Mouse (Mus musculus): ENCODE results near the gene Sgta.

DNA sequence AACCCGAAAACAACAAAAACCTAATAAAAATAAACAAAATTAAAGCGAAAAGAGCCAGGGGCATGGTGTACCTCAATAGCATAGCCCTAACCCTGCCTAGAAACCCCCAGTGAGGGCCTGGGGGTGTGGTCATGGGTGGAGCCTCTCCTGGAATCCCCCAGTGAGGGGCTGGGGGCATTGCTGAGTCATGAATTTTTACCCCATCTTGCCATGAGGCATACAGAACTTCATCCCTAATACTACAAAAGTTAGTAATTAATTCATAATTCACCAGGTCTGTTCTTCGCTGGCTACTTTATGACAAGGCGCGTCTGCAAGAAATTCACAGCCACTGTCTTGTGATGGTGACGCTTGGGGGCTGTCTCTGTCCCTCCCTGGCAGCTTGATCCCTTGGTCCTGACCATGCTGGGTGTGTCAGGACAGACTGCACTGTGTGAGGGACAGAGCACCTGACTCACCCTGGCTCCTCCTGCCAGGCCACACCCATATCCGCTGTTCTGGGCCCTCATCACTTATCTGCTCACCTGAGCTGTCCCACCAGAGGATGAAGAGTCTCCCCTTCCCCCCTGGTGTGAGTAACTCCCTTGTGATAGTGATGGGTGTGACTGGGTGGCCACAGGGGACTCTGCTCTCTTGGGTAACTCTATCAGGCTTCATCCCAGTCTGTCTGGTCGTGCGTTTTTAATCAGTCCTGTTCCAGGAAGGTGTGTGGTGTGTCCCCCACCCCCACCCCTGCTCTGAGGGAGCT, 35.1 kb upstream of the Sgta start:
- no peak for TF ChIP-seq POLR2A (IDR thresholded peaks at IDR 0.05; ENCODE audit: control insufficient read depth in 1 of 2, insufficient read depth in 1 of 2, low read depth in 1 of 2, low read length in 2 of 2, poor library complexity in 1 of 2)
- no peak for TF ChIP-seq GABPA (IDR thresholded peaks at IDR 0.05; ENCODE audit: low read depth, low read length)
- no peak for TF ChIP-seq CTCF (IDR thresholded peaks at IDR 0.05 in 2 of 3, conservative IDR thresholded peaks at IDR 0.05 in 1 of 3; ENCODE audit: control insufficient read depth in 1 of 3, insufficient read depth in 1 of 3, low read depth in 2 of 3, low read length in 3 of 3, poor library complexity in 1 of 3, severe bottlenecking in 1 of 3)
- no peak for TF ChIP-seq RAD21 (IDR thresholded peaks at IDR 0.05; ENCODE audit: low read depth, low read length)
- TF ChIP-seq USF2 (IDR thresholded peaks at IDR 0.05; ENCODE audit: borderline replicate concordance in 1 of 2, insufficient read depth in 1 of 2, low read depth in 1 of 2, low read length in 2 of 2) = no peak
- TF ChIP-seq ZMIZ1 (IDR thresholded peaks at IDR 0.05; ENCODE audit: low read depth, low read length) = no peak
- no peak for TF ChIP-seq TCF12 (IDR thresholded peaks at IDR 0.05; ENCODE audit: low read depth, low read length)
- TF ChIP-seq EP300 (IDR thresholded peaks at IDR 0.05; ENCODE audit: low read depth in 1 of 2, low read length in 2 of 2) = 0 out of 4 replicates have a peak, but pooled peaks of 1 of the 2 experiments have one; percentile 13
- TF ChIP-seq MAX (IDR thresholded peaks at IDR 0.05; ENCODE audit: low read length) = no peak
- TF ChIP-seq ZKSCAN1 (IDR thresholded peaks at IDR 0.05; ENCODE audit: low read depth, low read length) = no peak
- TF ChIP-seq MXI1 (IDR thresholded peaks at IDR 0.05; ENCODE audit: low read depth, low read length) = no peak
- TF ChIP-seq ZNF384 (IDR thresholded peaks at IDR 0.05; ENCODE audit: low read depth, low read length) = no peak
- no peak for TF ChIP-seq BHLHE40 (IDR thresholded peaks at IDR 0.05; ENCODE audit: borderline replicate concordance, low read depth, low read length)
- TF ChIP-seq RCOR1 (IDR thresholded peaks at IDR 0.05; ENCODE audit: low read depth, low read length) = no peak

Measured in MEL (cell line).